Mouse (Mus musculus) central nervous system, embryonic 14 days (tissue): Measurements from ENCODE around the gene Vps9d1. TPM values are rescaled to one million over a fixed set of nuclear protein-coding genes. Genes with fewer than 3 reads are reported as not detected.

Source experiments
- polyA plus RNA-seq: library from polyadenylated mRNA; depleted of rRNA; stranded (reverse); fragments of >200 nt; gene quantifications from 2 replicates; pipeline ENCODE4 v1.2.3, GENCODE M21; 2012; rRNA removed

The Vps9d1 gene
- 109 and 116 TPM in 2 replicates for polyA plus RNA-seq

DNA sequence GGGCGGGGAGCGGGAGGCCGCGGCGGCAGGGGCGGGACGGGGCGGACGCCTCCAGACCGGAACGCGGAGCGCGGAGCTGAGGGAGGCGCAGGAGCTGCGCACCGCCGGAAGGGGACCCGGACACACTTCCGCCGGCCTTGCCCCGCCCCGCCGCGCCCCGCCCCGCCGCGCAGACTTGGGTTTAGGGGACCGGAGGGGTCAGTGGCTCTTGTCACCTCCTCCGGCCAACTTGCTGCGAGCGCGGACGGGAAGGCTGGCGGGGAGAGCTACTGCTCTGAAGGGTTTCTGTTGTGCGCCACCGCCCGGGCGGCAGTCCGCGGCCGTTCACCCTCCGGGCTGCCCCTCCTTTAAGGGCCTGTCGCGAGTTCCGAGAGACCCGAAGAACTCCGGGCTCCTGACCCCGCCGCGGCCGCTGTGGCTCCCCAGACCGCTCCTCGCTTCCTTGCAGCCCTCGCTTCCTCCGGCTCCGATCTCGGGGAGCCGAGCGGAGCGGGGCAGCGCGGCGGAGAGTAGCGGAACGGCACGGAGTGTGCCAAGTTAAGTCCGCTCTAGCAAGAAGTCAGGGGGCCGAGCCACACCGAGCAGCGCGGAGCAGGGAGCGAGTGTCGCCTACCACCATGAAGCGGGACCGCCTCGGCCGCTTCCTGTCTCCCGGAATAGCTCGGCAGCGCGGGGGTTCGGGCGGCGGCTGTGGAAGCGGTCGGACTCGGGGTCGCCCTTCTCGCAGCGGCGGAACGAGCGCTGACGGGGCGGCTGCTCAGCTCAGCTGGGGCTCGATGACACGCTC is at the start of gene Vps9d1, which contains the start of gene Zfp276:
Vps9d1 (minus strand) TSS at position 250 of the 787 bp plus-strand sequence.
Zfp276 (plus strand) TSS at position 97 of the 787 bp plus-strand sequence.

GRCm38 (mm10) chr8:123235520-123236497 is 18.3 kb downstream of the Vps9d1 start, which contains the start of gene Spata2l:
Spata2l (minus strand) TSS chr8:123236233.

GRCm38 (mm10) chr8:123224278-123225266 is 29.6 kb downstream of the Vps9d1 start, which contains the start of gene Cdk10:
Cdk10 (plus strand) TSS chr8:123224842.

GRCm38 (mm10) chr8:123212321-123213117 is 41.6 kb downstream of the Vps9d1 start, which contains the start of the genes Chmp1a and Spata33:
Chmp1a (minus strand) TSS chr8:123212763.
Spata33 (plus strand) TSS chr8:123212832.

Other genes with a start within 250 kb of the Vps9d1 start
- 63.6 and 67.0 TPM in 2 replicates for gene Ankrd11, start 212.1 kb downstream of the Vps9d1 start, polyA plus RNA-seq
- gene Spg7, start 191.4 kb downstream of the Vps9d1 start, polyA plus RNA-seq = 106 and 116 TPM in 2 replicates
- gene Rpl13, start 152.0 kb downstream of the Vps9d1 start, polyA plus RNA-seq = 1,904 and 2,108 TPM in 2 replicates
- gene Cpne7, start 137.0 kb downstream of the Vps9d1 start, polyA plus RNA-seq = 5.1 and 5.9 TPM in 2 replicates
- gene Sult5a1, start 96.0 kb downstream of the Vps9d1 start, polyA plus RNA-seq = 2.1 and 11.6 TPM in 2 replicates
- 0.34 and 1.2 TPM in 2 replicates for gene Dpep1, start 68.1 kb downstream of the Vps9d1 start, polyA plus RNA-seq
- 121 and 129 TPM in 2 replicates for gene Chmp1a, start 41.6 kb downstream of the Vps9d1 start, polyA plus RNA-seq
- 6.6 and 7.0 TPM in 2 replicates for gene Spata33, start 41.5 kb downstream of the Vps9d1 start, polyA plus RNA-seq
- gene Cdk10, start 29.5 kb downstream of the Vps9d1 start, polyA plus RNA-seq = 121 and 122 TPM in 2 replicates
- gene Spata2l, start 18.1 kb downstream of the Vps9d1 start, polyA plus RNA-seq = 3.0 and 3.2 TPM in 2 replicates
- gene Zfp276, start 153 bp downstream of the Vps9d1 start, polyA plus RNA-seq = 38.9 and 40.2 TPM in 2 replicates
- 27.6 and 35.1 TPM in 2 replicates for gene Fanca, start 64.2 kb upstream of the Vps9d1 start, polyA plus RNA-seq
- 37.7 and 44.4 TPM in 2 replicates for gene Spire2, start 78.4 kb upstream of the Vps9d1 start, polyA plus RNA-seq
- gene Tcf25, start 119.4 kb upstream of the Vps9d1 start, polyA plus RNA-seq = 267 and 295 TPM in 2 replicates
- gene Mc1r, start 152.8 kb upstream of the Vps9d1 start, polyA plus RNA-seq = 0.02 and 0.10 TPM in 2 replicates
- gene Tubb3, start 157.1 kb upstream of the Vps9d1 start, polyA plus RNA-seq = 2,181 and 2,513 TPM in 2 replicates
- 44.5 and 45.5 TPM in 2 replicates for gene Def8, start 169.2 kb upstream of the Vps9d1 start, polyA plus RNA-seq
- gene Afg3l1, start 223.6 kb upstream of the Vps9d1 start, polyA plus RNA-seq = 30.8 and 32.1 TPM in 2 replicates